8 mouse cellular contexts compared by ENCODE assay signal in the genomic region with DNA sequence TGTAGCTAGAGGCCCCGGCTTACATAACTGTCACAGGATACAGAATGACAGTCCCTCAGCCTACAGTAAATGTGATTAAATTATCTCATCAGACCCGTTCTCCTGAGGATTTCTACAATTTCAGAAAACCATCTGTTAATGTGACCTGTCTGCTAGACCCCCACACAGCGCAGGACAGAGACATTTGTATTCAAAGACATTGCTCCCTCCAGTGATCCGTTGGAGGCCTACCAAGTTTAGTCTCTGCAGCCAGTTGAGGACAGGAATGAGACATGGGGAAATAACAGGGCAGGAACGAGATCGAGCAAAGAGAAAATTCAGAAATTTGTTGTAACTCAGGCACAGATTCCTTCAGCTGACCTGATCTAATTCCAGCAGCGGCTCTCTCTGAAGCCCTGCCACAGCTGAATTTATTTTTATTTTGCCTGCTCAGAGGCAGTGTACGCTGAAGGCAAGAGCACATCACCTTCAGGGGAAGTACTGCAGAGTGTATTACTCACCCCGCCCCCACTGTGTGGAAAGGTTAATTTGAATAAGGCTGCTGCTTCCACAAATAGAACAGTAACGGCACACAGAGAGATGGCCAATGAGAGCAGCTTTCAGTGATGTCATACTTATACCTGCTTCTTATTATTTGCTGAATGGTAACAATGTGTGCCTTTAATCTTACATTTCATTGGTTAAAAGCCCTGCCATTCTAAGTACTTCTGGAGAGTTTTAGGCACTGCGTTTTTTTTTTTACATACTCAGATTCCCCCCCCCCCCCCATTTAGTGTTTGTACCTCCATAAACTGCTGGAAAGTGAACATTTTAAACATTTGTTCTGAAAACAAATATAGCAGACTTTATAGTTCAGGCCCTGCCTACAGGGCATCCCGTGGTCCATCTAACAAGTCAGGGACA.
DNase-seq lines count a peak whose midpoint lies in the region; ATAC-seq lines count a peak whose summit lies in the region.

No protein-coding gene starts in this region.

- H3K27me3 ChIP-seq in embryonic facial prominence, embryonic 11.5 days (ENCODE audit: control insufficient read depth, insufficient read depth, low read length) = no peaks in the 10 kb centered on the region
- H3K27me3 ChIP-seq in limb, embryonic 11.5 days (ENCODE audit: control insufficient read depth, insufficient read depth, low read length) = no peaks in the 10 kb centered on the region

- H3K4me2 ChIP-seq in embryonic facial prominence, embryonic 11.5 days (ENCODE audit: low read depth, low read length) = peak overlapping the region; percentile 14; the same call in 1 of the 2 replicates
- H3K4me2 ChIP-seq in limb, embryonic 11.5 days (ENCODE audit: low read depth, severe bottlenecking) = no peak overlapping the region; the same call in 1 of the 2 replicates

- H3K4me1 ChIP-seq in embryonic facial prominence, embryonic 11.5 days (ENCODE audit: control insufficient read depth, insufficient read depth, low read length) = peaks cover 2% of the 10 kb centered on the region; the same call in 1 of the 2 replicates
- H3K4me1 ChIP-seq in limb, embryonic 11.5 days (ENCODE audit: control insufficient read depth, insufficient read depth, low read length) = peaks cover 17% of the 10 kb centered on the region

- DNase-seq in retina, adult 2 months (ENCODE audit: low read depth, low spot score) = peak; percentile 38
- DNase-seq in retina, embryonic 14.5 days (ENCODE audit: low spot score) = no peak
- peak; percentile 83 for DNase-seq in embryonic facial prominence, embryonic 11.5 days (ENCODE audit: low spot score)
- peak; percentile 73 to 76 for DNase-seq in heart, adult 9 months (ENCODE audit: low spot score in 2 of 2)
- DNase-seq in kidney, adult 8-10 months = peak; percentile 79 to 86
- DNase-seq in limb, embryonic 11.5 days (ENCODE audit: low spot score) = peak; percentile 75
- peak; percentile 58 to 73 for DNase-seq in natural killer cell, adult 2 months (ENCODE audit: low spot score in 2 of 2)
- peak; percentile 26 for DNase-seq in thymus, postnatal 4 days

- H3K36me3 ChIP-seq in embryonic facial prominence, embryonic 11.5 days (replicated peaks; ENCODE audit: control insufficient read depth, insufficient read depth, low read depth, low read length) = no peaks in the 10 kb centered on the region
- no peaks in the 10 kb centered on the region for H3K36me3 ChIP-seq in limb, embryonic 11.5 days (ENCODE audit: control insufficient read depth, insufficient read depth, low read length)

- 33% methylated on average over 12 of the region's 12 CpGs for WGBS in embryonic facial prominence, embryonic 11.5 days
- WGBS in limb, embryonic 11.5 days = 49% methylated on average over 12 of the region's 12 CpGs

- no peak overlapping the region for H3K4me3 ChIP-seq in embryonic facial prominence, embryonic 11.5 days (ENCODE audit: low read depth, low read length)
- H3K4me3 ChIP-seq in limb, embryonic 11.5 days (ENCODE audit: low read depth, low read length) = no peak overlapping the region

- peak overlapping the region; percentile 5; the same call in 1 of the 2 replicates for H3K27ac ChIP-seq in embryonic facial prominence, embryonic 11.5 days (replicated peaks; ENCODE audit: low read depth, low read length)
- peak overlapping the region; percentile 51; the same call in 1 of the 2 replicates for H3K27ac ChIP-seq in limb, embryonic 11.5 days (replicated peaks; ENCODE audit: low read depth, low read length)

- peak; percentile 53 for ATAC-seq in embryonic facial prominence, embryonic 11.5 days (replicated peaks; ENCODE audit: insufficient number of reproducible peaks, low FRiP score, low TSS enrichment, low read depth)
- peak; percentile 79 for ATAC-seq in limb, embryonic 11.5 days (ENCODE audit: insufficient number of reproducible peaks, low FRiP score, low TSS enrichment, low read depth)

- H3K9me3 ChIP-seq in embryonic facial prominence, embryonic 11.5 days (replicated peaks; ENCODE audit: control insufficient read depth, low read length) = no peaks in the 10 kb centered on the region
- H3K9me3 ChIP-seq in limb, embryonic 11.5 days (ENCODE audit: control insufficient read depth, low read length) = no peaks in the 10 kb centered on the region

- no peak overlapping the region; the same call in 1 of the 2 replicates for H3K9ac ChIP-seq in embryonic facial prominence, embryonic 11.5 days (replicated peaks; ENCODE audit: low read length)
- no peak overlapping the region for H3K9ac ChIP-seq in limb, embryonic 11.5 days (ENCODE audit: low read length)
